Mouse (Mus musculus) heart, embryonic 13.5 days (tissue): Measurements from ENCODE around the gene Cfap77. TPM values are rescaled to one million over a fixed set of nuclear protein-coding genes. Genes with fewer than 3 reads are reported as not detected.
"Not testable (repeated sequence)": the region's sequence is repeated elsewhere in the genome, so short reads cannot be mapped to it uniquely, and the experiment has no call there.

ENCODE experiments used
- ATAC-seq: fragments of 200-750 bp; cut with Nextera tagmentation; 2 replicates; pipeline ENCODE4 v1.8.0; 2017; ENCODE audit warnings: moderate TSS enrichment; ENCODE audit not compliant: insufficient number of reproducible peaks, low FRiP score, low TSS enrichment; ENCODE audit errors: extremely low read depth
- H3K27ac ChIP-seq: fragments of 300-500 bp; sonication (generic); replicated peaks from 2 replicates; pipeline ENCODE4 v1.5.1; 2015; ENCODE audit warnings: moderate library complexity, mild to moderate bottlenecking, inconsistent platforms
- H3K27me3 ChIP-seq: fragments of 300-500 bp; sonication (generic); replicated peaks from 2 replicates; pipeline ENCODE4 v1.6.1; 2015; ENCODE audit warnings: mild to moderate bottlenecking, inconsistent platforms
- H3K36me3 ChIP-seq: fragments of 300-500 bp; sonication (generic); 2 replicates; pipeline ENCODE4 v1.6.1; 2015; ENCODE audit warnings: mild to moderate bottlenecking, inconsistent platforms
- H3K4me1 ChIP-seq: fragments of 300-500 bp; sonication (generic); 2 replicates; pipeline ENCODE4 v1.6.1; 2015; ENCODE audit warnings: inconsistent platforms
- H3K4me2 ChIP-seq: fragments of 300-500 bp; sonication (generic); 2 replicates; pipeline ENCODE4 v1.6.1; 2015; ENCODE audit warnings: inconsistent platforms, mild to moderate bottlenecking, moderate library complexity
- H3K4me3 ChIP-seq: fragments of 300-500 bp; sonication (generic); 2 replicates; pipeline ENCODE4 v1.5.1; 2015; ENCODE audit warnings: moderate library complexity, mild to moderate bottlenecking, inconsistent platforms
- H3K9ac ChIP-seq: fragments of 300-500 bp; sonication (generic); 2 replicates; pipeline ENCODE4 v1.6.1; 2015; ENCODE audit warnings: inconsistent platforms, mild to moderate bottlenecking, moderate library complexity
- H3K9me3 ChIP-seq: fragments of 300-500 bp; sonication (generic); 2 replicates; pipeline ENCODE4 v1.6.1; 2016; ENCODE audit warnings: inconsistent platforms
- WGBS: fragments of 180-500 bp; shearing (Covaris S2); methylation state at CpG from one replicate; pipeline ENCODE4 v1.1.7; 2015; ENCODE audit warnings: mixed read lengths; 5-methylcytosine and 5-hydroxymethylcytosine counted together
- polyA plus RNA-seq: library from polyadenylated mRNA; unstranded; fragments of >200 nt; fragmentation: Nextera tagmentation; extraction: Ambion mirVana; gene quantifications from 2 replicates; pipeline ENCODE4 v1.2.1, GENCODE M21; 2015

Gene Cfap77
- 0.19 and 0.20 TPM in 2 replicates for polyA plus RNA-seq

DNA sequence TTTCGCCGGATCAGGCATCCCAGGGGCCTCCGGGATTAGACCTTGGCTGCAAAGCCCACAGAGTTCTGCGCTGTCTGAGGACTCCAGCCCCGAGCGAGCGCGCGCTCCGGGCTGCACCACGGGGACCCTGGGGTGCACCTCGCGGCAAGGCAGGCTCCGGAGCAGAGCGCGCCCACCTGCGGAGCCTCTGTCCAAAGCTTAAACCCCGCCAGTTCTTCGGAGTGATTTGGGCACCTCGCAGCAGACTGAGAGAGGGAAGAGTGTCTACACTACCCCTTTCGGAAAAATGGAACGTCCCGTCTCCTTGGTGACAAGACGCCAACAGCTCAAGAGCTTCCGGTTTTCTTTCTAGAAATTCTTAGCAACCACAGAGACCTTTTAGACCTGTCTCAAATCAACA lies at the start of gene Cfap77:
Gene Cfap77, minus strand, starts transcription at position 76 of the 400 bp plus-strand sequence.
- under 1% methylated on average over 25 of the region's 25 CpGs for WGBS
- Histone ChIP-seq H3K4me3 (peak within 1 kb of the TSS; percentile 62), H3K4me1 (peaks cover 8% of the 10 kb centered on the region), H3K4me2 (peak within 1 kb of the TSS; percentile 81), H3K27me3 (peaks cover 42% of the 10 kb centered on the region), H3K9me3 (no peaks in the 10 kb centered on the region), H3K27ac (no peak within 1 kb of the TSS), H3K36me3 (no peaks in the 10 kb centered on the region), H3K9ac (peak within 1 kb of the TSS; percentile 83)
- ATAC-seq = no peak

DNA sequence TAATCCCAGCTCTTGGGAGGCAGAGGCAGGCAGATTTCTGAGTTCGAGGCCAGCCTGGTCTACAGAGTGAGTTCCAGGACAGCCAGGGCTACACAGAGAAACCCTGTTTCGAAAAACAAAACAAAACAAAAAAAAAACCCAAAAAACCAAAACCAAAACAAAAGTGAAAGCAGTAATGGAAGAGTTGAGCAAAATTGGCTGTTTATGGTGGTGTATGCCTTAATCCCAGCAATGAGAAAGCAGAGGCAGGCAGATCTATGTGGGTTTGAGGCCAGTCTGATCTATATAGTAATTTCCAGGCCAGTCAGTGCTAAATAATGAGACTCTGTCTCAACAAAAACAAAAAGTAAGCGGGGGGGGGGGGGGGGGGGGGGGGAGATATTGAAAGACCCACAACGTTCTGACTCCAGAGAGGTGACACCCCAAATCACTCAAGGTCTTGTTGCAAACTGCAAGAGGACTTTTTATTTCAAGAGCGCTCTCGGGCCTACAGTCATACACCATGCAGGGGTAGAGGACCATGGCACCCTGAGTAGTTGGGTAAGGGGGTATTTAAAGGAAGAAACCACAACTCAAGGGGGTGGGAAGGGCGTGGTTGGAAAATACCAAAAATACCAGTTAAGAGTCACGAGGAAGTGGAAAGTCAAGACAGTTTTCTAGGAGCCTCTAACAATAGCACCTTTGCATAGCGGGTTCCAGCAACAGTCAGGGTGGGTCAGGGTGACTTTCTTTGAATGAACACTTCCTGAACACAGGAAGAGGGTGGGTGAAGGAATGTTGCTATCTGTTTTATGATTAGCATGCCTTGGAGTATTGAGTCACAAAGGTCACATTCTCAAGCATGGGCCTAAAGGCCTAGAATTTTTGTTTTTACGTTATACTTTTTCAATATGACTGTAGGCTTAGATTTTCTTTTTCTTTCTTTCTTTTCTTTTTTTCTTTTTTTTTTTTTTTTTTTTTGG lies 47.8 kb upstream of the Cfap77 start:
- not testable (repeated sequence) for H3K4me1 ChIP-seq, H3K9ac ChIP-seq, H3K36me3 ChIP-seq, H3K4me2 ChIP-seq, H3K27me3 ChIP-seq, H3K9me3 ChIP-seq, ATAC-seq, H3K4me3 ChIP-seq, H3K27ac ChIP-seq
- WGBS = 71% methylated on average over 9 of the region's 10 CpGs

DNA sequence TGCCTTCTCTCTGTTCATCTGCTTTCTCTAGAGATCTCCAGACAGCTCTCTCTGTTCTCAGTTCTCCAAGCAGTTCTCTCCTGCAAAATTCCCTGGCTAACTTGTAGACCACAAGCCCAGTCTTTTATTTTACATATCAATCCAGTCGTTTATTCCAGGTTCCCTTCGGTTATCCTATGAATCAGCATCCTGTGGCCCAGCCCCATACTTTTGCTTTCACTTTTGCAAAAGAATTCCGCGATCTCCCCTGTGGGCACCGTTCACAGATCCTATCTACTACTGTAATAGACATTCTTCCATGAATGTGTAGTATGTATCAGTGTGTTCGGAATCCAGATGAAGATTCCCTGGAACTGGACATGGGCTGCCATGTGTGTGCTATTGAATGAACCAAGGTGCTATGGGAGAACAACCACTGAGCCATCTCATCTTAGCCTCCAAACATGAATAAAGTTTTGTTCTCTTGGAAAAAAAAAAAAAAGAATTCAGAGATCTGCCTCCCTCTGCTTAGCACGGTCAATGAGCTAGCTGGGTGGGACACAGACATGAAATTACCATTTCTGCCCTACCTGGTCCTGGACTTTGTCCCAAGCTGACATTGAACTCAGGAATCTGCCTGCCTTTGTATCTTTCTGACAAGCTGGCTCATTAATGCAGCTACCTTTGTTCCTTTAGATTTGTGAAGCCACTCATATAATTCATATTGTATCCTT lies 46.1 kb upstream of the Cfap77 start:
- Histone ChIP-seq H3K9me3 (no peaks in the 10 kb centered on the region), H3K36me3 (no peaks in the 10 kb centered on the region), H3K27ac (no peak overlapping the region), H3K27me3 (no peaks in the 10 kb centered on the region), H3K4me3 (peak overlapping the region; percentile 5; the same call in 1 of the 2 replicates), H3K4me2 (peak overlapping the region; percentile 41), H3K9ac (0 out of 2 replicates have a peak overlapping the region, but pooled peaks have one; percentile 13), H3K4me1 (no peaks in the 10 kb centered on the region)
- 64% methylated on average over 7 of the region's 7 CpGs for WGBS
- no peak for ATAC-seq

DNA sequence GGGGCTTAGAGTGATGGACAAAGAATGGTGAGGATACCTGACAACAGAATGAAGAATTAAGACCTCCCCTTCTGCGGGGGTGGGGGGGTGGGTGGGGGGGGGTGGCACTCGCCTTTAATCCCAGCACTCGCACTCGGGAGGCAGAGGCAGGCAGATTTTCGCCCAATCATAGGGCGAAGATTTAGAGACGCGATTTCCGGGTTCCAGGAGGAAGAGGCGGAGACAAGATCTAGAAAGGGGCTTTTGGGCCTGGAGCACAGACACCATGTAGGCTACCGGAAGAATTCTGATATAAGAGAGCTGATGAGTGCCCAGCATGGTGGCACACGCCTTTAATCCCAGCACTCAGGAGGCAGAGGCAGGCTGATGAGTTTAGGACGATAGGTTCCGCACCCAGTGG lies 44.8 kb upstream of the Cfap77 start:
- no peaks in the 10 kb centered on the region for H3K36me3 ChIP-seq
- H3K4me1 ChIP-seq = no peaks in the 10 kb centered on the region
- H3K27me3 ChIP-seq = no peaks in the 10 kb centered on the region
- H3K9ac ChIP-seq = no peak overlapping the region
- H3K9me3 ChIP-seq = no peaks in the 10 kb centered on the region
- H3K4me2 ChIP-seq = no peak overlapping the region
- no peak overlapping the region for H3K27ac ChIP-seq
- 82% methylated on average over 14 of the region's 14 CpGs for WGBS
- no peak for ATAC-seq
- H3K4me3 ChIP-seq = no peak overlapping the region

DNA sequence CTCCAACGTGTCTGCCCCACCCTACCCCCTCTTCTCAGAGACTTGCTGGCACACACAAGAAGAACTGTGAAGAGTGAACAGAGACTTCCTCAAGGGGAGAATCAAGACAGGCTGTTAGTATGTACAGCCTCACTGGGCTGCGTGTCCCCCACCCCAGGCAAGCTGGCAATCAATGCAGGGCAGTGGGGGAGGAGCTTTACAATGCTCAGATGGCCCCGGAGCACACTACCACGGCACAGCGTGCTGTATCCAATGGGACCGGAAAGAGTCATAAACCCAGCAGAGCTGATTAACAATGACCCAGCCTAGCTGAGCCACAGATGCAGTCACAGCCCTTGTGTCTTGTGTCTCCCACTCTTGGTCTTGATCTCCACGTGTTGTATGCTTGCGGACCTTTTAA lies 43.9 kb upstream of the Cfap77 start:
- H3K4me3 ChIP-seq = no peak overlapping the region
- H3K4me1 ChIP-seq = no peaks in the 10 kb centered on the region
- WGBS = 76% methylated on average over 8 of the region's 8 CpGs
- ATAC-seq = no peak
- no peak overlapping the region for H3K4me2 ChIP-seq
- H3K36me3 ChIP-seq = no peaks in the 10 kb centered on the region
- H3K27me3 ChIP-seq = no peaks in the 10 kb centered on the region
- H3K27ac ChIP-seq = no peak overlapping the region
- no peak overlapping the region for H3K9ac ChIP-seq
- H3K9me3 ChIP-seq = no peaks in the 10 kb centered on the region

DNA sequence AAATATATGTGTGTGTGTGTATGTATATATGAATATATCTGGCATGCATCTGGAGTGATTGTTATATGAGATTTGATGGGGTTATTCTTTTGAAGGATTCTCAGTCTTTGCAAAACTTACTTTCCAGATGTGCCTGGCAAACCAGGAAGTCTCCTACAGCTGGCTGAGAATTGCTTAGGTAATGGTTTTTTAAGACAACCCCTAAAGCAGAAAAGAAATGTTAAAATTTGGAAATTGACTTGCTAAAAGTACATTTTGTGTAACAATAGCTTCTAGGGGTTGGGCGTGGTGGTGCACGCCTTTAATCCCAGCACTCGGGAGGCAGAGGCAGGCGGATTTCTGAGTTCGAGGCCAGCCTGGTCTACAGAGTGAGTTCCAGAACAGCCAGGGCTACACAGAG lies 43.1 kb upstream of the Cfap77 start:
- not testable (repeated sequence) for H3K4me1 ChIP-seq
- 87% methylated on average over 5 of the region's 5 CpGs for WGBS

DNA sequence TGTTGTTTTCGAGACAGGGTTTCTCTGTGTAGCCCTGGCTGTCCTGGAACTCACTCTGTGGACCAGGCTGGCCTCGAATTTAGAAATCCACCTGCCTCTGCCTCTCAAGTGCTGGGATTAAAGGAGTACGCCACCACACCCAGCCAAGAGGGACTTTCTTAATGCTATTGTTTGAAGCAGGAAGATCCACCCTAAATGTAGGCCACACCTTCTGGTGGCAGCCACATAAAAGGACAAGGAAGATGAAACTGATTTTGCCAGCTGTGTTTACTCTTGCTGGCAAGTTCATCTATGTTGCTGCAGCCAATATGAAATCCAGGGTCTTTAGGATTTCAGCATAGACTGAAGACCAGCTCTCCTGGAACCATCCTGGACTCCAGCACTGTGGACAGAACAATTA lies 42.6 kb upstream of the Cfap77 start:
- Histone ChIP-seq H3K27me3 (no peaks in the 10 kb centered on the region), H3K36me3 (no peaks in the 10 kb centered on the region), H3K4me3 (no peak overlapping the region), H3K9ac (no peak overlapping the region), H3K4me2 (no peak overlapping the region), H3K27ac (no peak overlapping the region), H3K9me3 (no peaks in the 10 kb centered on the region), H3K4me1 (no peaks in the 10 kb centered on the region)
- no peak for ATAC-seq
- WGBS = 58% methylated on average over 3 of the region's 3 CpGs

More for the DNA sequence above, 43.1 kb upstream of the Cfap77 start:
- not testable (repeated sequence) for H3K9me3 ChIP-seq, H3K27ac ChIP-seq, H3K4me2 ChIP-seq, H3K36me3 ChIP-seq, H3K9ac ChIP-seq, H3K4me3 ChIP-seq, H3K27me3 ChIP-seq, ATAC-seq

DNA sequence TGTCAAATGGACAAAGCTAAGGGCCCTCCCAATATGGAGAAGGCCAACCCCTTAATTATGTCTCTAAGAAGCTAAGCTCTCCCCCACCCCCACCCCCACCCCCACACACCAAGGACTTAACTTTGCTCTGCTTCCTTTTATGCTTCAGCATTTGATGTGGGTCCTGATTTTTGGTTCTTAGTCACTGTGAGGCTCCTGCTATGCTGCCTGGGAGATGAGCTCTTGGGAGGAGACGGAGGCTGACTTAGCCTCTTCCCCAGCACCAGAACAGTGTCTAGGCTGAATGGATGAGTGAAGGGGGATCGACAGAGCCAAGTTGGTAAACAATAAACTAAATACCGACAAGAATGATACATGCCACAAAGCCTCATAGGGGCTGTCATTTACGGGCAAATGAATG lies 41.9 kb upstream of the Cfap77 start:
- no peak overlapping the region for H3K9ac ChIP-seq
- H3K9me3 ChIP-seq = no peaks in the 10 kb centered on the region
- H3K27ac ChIP-seq = no peak overlapping the region
- ATAC-seq = no peak
- no peaks in the 10 kb centered on the region for H3K4me1 ChIP-seq
- WGBS = 60% methylated on average over 4 of the region's 4 CpGs
- no peaks in the 10 kb centered on the region for H3K36me3 ChIP-seq
- no peak overlapping the region for H3K4me2 ChIP-seq
- H3K4me3 ChIP-seq = no peak overlapping the region
- H3K27me3 ChIP-seq = no peaks in the 10 kb centered on the region

DNA sequence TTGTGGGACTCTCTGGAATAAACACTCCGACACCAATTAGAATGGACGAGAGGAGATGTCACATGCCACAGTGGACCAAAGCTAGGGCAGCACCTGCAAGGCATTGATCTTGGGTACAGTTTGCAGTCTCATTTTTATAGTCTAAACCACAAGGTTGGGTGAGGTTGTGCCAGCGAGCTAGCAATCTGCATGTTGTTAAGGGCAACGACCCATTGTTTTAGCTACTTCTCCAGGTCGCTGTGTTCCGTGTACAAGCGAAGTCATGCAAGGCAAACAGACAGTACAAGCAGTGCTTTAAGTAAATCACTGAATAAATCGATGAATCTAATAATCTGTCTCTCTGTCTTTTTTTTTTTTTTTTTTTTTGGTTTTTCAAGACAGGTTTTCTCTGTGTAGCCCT lies 40.8 kb upstream of the Cfap77 start:
- H3K4me2 ChIP-seq = no peak overlapping the region
- no peak overlapping the region for H3K4me3 ChIP-seq
- no peak overlapping the region for H3K9ac ChIP-seq
- 82% methylated on average over 8 of the region's 8 CpGs for WGBS
- no peak overlapping the region for H3K27ac ChIP-seq
- no peaks in the 10 kb centered on the region for H3K27me3 ChIP-seq
- no peak for ATAC-seq
- H3K9me3 ChIP-seq = no peaks in the 10 kb centered on the region
- H3K36me3 ChIP-seq = no peaks in the 10 kb centered on the region
- H3K4me1 ChIP-seq = no peaks in the 10 kb centered on the region

DNA sequence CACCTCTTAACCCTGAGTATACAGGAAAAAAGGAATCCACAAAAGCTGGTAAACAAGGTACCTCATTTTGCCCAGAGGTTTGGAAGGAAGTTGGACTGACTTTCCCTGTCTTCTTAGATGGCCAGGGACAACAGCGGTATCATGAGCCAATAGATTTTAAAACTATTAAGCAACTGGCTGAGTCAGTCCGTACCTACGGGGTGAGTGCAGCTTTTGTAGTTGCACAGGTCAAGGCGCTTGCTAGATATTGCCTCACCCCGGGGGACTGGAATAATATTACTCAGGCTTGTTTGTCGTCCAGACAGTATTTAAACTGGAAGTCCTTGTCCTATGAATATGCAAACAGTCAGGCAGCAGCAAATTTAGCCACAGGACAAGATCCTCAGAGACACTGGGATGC lies 34.4 kb upstream of the Cfap77 start:
- not testable (repeated sequence) for H3K9ac ChIP-seq, H3K9me3 ChIP-seq, ATAC-seq, H3K4me2 ChIP-seq, H3K4me3 ChIP-seq, H3K27me3 ChIP-seq, H3K4me1 ChIP-seq, H3K27ac ChIP-seq
- peaks cover 35% of the 10 kb centered on the region for H3K36me3 ChIP-seq
- WGBS = 89% methylated on average over 6 of the region's 6 CpGs

DNA sequence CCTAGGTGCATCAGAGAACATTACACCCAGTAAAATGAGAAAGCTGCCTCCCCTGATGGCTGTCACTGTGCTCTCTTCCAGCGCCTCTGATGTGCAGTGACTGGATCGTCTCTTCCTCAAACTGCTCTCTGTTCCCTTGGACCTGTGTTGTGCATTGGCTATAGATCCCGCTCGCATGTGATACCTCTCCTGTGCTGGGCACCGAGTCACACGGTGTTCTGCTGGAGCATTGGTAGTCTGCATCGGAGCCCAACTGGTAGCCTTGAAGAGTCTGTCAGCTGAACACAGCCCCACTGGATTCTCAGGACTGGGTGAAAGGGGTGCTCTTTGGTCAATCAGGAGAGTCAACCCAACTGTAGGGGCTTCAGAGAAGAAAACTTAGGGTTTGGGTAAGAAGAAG lies 31.2 kb upstream of the Cfap77 start:
- H3K9ac ChIP-seq = no peak overlapping the region
- no peak overlapping the region for H3K4me3 ChIP-seq
- 94% methylated on average over 7 of the region's 7 CpGs for WGBS
- ATAC-seq = no peak
- H3K36me3 ChIP-seq = peaks cover 67% of the 10 kb centered on the region
- H3K4me1 ChIP-seq = no peaks in the 10 kb centered on the region
- no peaks in the 10 kb centered on the region for H3K9me3 ChIP-seq
- no peaks in the 10 kb centered on the region for H3K27me3 ChIP-seq
- H3K27ac ChIP-seq = no peak overlapping the region
- no peak overlapping the region for H3K4me2 ChIP-seq
